Mouse (Mus musculus): ENCODE data around the gene Ptprj. TPM values are rescaled to one million over a fixed set of nuclear protein-coding genes. Genes with fewer than 3 reads are reported as not detected.
"Not testable (repeated sequence)": the region's sequence is repeated elsewhere in the genome, so short reads cannot be mapped to it uniquely, and the experiment has no call there.

Gene Ptprj
- polyA plus RNA-seq, 1 experiment from 2014 or later, result 1.5 TPM

DNA sequence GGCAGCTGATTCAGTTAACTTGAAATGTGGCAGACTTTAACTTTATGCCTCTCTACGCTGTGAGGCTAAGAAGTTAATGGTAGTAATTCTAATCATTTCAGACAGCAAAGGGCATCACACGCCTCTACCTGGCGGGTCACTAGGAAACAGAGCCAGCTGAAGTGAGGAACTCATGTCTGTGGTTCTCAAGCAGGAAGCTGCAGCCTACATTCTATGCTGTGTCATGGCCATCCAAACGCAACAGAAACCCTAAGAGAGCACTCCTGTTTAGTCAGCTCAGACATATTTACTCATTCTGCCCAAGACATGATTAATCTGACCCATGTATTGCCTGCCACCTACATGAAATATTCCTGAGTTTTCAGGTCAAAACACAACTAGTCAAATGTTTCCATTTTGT is 155.5 kb downstream of the Ptprj start:
- WGBS, result no CpG with 5 or more reads among the region's 4 CpGs
- ATAC-seq (ENCODE audit: insufficient number of reproducible peaks, low FRiP score, low TSS enrichment, low read depth); H3K9me3 ChIP-seq; H3K36me3 ChIP-seq; H3K27me3 ChIP-seq; H3K27ac ChIP-seq; H3K4me3 ChIP-seq; H3K9ac ChIP-seq; H3K4me2 ChIP-seq; H3K4me1 ChIP-seq: not testable (repeated sequence)

- WGBS, result 85% methylated on average over 6 of the region's 6 CpGs
- not testable (repeated sequence) for H3K9me3 ChIP-seq; H3K27ac ChIP-seq; H3K9ac ChIP-seq; H3K4me3 ChIP-seq; H3K4me2 ChIP-seq; ATAC-seq (ENCODE audit: insufficient number of reproducible peaks, low FRiP score, low TSS enrichment, low read depth); H3K36me3 ChIP-seq; H3K27me3 ChIP-seq; H3K4me1 ChIP-seq
Measured at GRCm38 (mm10) chr2:90422282-90422681, 158.2 kb downstream of the Ptprj start.

GRCm38 (mm10) chr2:90414110-90414821 is 166.2 kb downstream of the Ptprj start:
- not testable (repeated sequence) for H3K9ac ChIP-seq; H3K4me1 ChIP-seq; H3K36me3 ChIP-seq; ATAC-seq (ENCODE audit: insufficient number of reproducible peaks, low FRiP score, low TSS enrichment, low read depth); H3K9me3 ChIP-seq; H3K27ac ChIP-seq; H3K4me2 ChIP-seq; H3K4me3 ChIP-seq; H3K27me3 ChIP-seq
- WGBS, result 64% methylated on average over 3 of the region's 4 CpGs

DNA sequence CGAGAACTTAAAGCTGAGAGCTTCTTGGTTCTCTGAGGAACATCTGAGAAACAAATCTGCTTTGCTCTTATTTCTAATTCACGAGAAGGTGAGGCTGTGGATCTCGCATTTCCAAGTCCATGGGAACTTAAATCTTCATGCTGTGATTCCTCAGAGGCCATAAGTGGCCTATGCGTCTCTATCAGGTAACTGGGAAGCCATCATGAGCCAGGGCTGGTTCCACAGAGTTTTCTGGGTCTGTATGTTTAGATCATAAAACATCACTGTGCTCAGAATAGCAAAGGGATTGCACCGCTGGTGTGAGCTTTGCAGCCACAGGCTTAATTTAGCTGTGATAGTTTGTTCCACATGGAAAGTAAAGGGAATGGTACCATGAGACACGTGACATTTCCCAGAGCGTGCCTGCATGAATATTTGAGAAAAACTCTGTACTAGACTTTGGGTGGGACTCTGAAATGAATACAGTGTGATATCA is 181.8 kb downstream of the Ptprj start, which contains the start of gene Olfr1274-ps:
Olfr1274-ps (plus strand) TSS at position 51 of the 475 bp plus-strand sequence.
- ATAC-seq (ENCODE audit: insufficient number of reproducible peaks, low FRiP score, low TSS enrichment, low read depth); H3K27me3 ChIP-seq; H3K9me3 ChIP-seq; H3K4me1 ChIP-seq; H3K27ac ChIP-seq; H3K4me3 ChIP-seq; H3K9ac ChIP-seq; H3K36me3 ChIP-seq; H3K4me2 ChIP-seq: not testable (repeated sequence)
- 81% methylated on average over 6 of the region's 7 CpGs for WGBS

Other genes with a start within 250 kb of the Ptprj start
- not detected in 2 replicates for gene Olfr1274-ps, start 182.0 kb downstream of the Ptprj start, polyA plus RNA-seq (2015; fragmentation: Nextera tagmentation; extraction: Ambion mirVana)
- 28.4 and 32.7 TPM in 2 replicates for gene Nup160, start 96.6 kb upstream of the Ptprj start, polyA plus RNA-seq (2015; fragmentation: Nextera tagmentation; extraction: Ambion mirVana)
- 84.5 and 85.0 TPM in 2 replicates for gene Fnbp4, start 164.7 kb upstream of the Ptprj start, polyA plus RNA-seq (2015; fragmentation: Nextera tagmentation; extraction: Ambion mirVana)
- 0.77 and 1.2 TPM in 2 replicates for gene Agbl2, start 202.1 kb upstream of the Ptprj start, polyA plus RNA-seq (2015; fragmentation: Nextera tagmentation; extraction: Ambion mirVana)